Mouse (Mus musculus) liver, postnatal 0 days (tissue): Measurements from ENCODE around the gene Ptprk.

Experiments
- CTCF ChIP-seq: sonication (generic); IDR thresholded peaks from 2 replicates; pipeline ENCODE4 v1.5.1; 2016; ENCODE audit warnings: antibody characterized with exemption, low read depth
- EP300 ChIP-seq: IDR thresholded peaks from 2 replicates; pipeline ENCODE4 v1.6.1; 2016; ENCODE audit warnings: antibody characterized with exemption, low read depth, mild to moderate bottlenecking

- TF ChIP-seq CTCF (no peak), EP300 (no peak)
Measured at GRCm38 (mm10) chr10:28083625-28084024, 9.0 kb downstream of the Ptprk start.
